Mouse (Mus musculus) brain, embryonic 14.5 days (tissue): ENCODE results near the gene Hhipl2.
"Not testable (repeated sequence)": the region's sequence is repeated elsewhere in the genome, so short reads cannot be mapped to it uniquely, and the experiment has no call there.

ENCODE experiments used
- CTCF ChIP-seq: fragments of 200-500 bp; IDR thresholded peaks from 2 replicates; pipeline ENCODE4 v1.5.1; 2012; ENCODE audit warnings: inconsistent platforms, mild to moderate bottlenecking, moderate library complexity, borderline replicate concordance; ENCODE audit not compliant: insufficient read depth, insufficient read length; ENCODE audit errors: extremely low read depth
- POLR2A ChIP-seq: fragments of 200-500 bp; IDR thresholded peaks from 2 replicates; pipeline ENCODE4 v1.6.1; 2012; ENCODE audit warnings: mild to moderate bottlenecking, inconsistent platforms, borderline replicate concordance; ENCODE audit not compliant: poor library complexity, insufficient read depth, insufficient read length, severe bottlenecking; ENCODE audit errors: extremely low read depth

- not testable (repeated sequence) for TF ChIP-seq POLR2A, CTCF
These were observed 30.6 kb upstream of the Hhipl2 start for GRCm38 (mm10) chr1:183387421-183387820.
